Mouse (Mus musculus) forebrain, postnatal 0 days (tissue): ENCODE results near the gene Hoxd11. TPM values are rescaled to one million over a fixed set of nuclear protein-coding genes. Genes with fewer than 3 reads are reported as not detected.

Source experiments
- ATAC-seq: fragments of 200-750 bp; cut with Nextera tagmentation; 2 replicates; pipeline ENCODE4 v1.8.0; 2017; ENCODE audit warnings: mild to moderate bottlenecking, moderate library complexity
- DNase-seq: peaks from one replicate; pipeline ENCODE4 v3.0.0-alpha.2; 2015
- H3K27ac ChIP-seq: fragments of 300-500 bp; sonication (generic); 2 replicates; pipeline ENCODE4 v1.5.1; 2014; ENCODE audit warnings: low read depth, mild to moderate bottlenecking, antibody characterized with exemption, low read length, moderate library complexity, mixed read lengths
- H3K27me3 ChIP-seq: fragments of 300-500 bp; sonication (generic); 2 replicates; pipeline ENCODE4 v1.6.1; 2014; ENCODE audit warnings: mild to moderate bottlenecking, low read length, mixed read lengths; ENCODE audit not compliant: insufficient read depth
- H3K36me3 ChIP-seq: fragments of 300-500 bp; sonication (generic); 2 replicates; pipeline ENCODE4 v1.6.1; 2014; ENCODE audit warnings: mild to moderate bottlenecking, moderate library complexity; ENCODE audit not compliant: insufficient read depth
- H3K4me1 ChIP-seq: fragments of 300-500 bp; sonication (generic); 2 replicates; pipeline ENCODE4 v1.6.1; 2014; ENCODE audit warnings: antibody characterized with exemption; ENCODE audit not compliant: insufficient read depth
- H3K4me2 ChIP-seq: fragments of 300-500 bp; sonication (generic); 2 replicates; pipeline ENCODE4 v1.6.1; 2014; ENCODE audit warnings: low read depth, mild to moderate bottlenecking, moderate library complexity
- H3K4me3 ChIP-seq: fragments of 300-500 bp; sonication (generic); 2 replicates; pipeline ENCODE4 v1.5.1; 2014; ENCODE audit warnings: low read depth, low read length, mixed read lengths
- H3K9ac ChIP-seq: fragments of 300-500 bp; sonication (generic); 2 replicates; pipeline ENCODE4 v1.6.1; 2014; ENCODE audit warnings: mild to moderate bottlenecking
- H3K9me3 ChIP-seq: fragments of 300-500 bp; sonication (generic); 2 replicates; pipeline ENCODE4 v1.6.1; 2016; ENCODE audit warnings: low read length
- CTCF ChIP-seq: sonication (generic); IDR thresholded peaks from 2 replicates; pipeline ENCODE4 v1.5.1; 2016; ENCODE audit warnings: antibody characterized with exemption, control low read depth, low read depth
- WGBS: fragments of 180-500 bp; shearing (Covaris S2); extraction: QIAGEN DNeasy Blood & Tissue Kit; methylation state at CpG from one replicate; pipeline ENCODE4 v1.1.7; 2014; 5-methylcytosine and 5-hydroxymethylcytosine counted together
- polyA plus RNA-seq: library from polyadenylated mRNA; unstranded; fragments of >200 nt; fragmentation: Nextera tagmentation; extraction: Ambion mirVana; gene quantifications from 2 replicates; pipeline ENCODE4 v1.2.1, GENCODE M21; 2015
- total RNA-seq: library from RNA; depleted of rRNA; stranded (reverse); fragments of >200 nt; gene quantifications from 2 replicates; pipeline ENCODE4 v1.2.3, GENCODE M21; 2014

Hoxd11 gene
- total and polyA plus RNA-seq, 2 experiments from 2014 or later, result not detected

DNA sequence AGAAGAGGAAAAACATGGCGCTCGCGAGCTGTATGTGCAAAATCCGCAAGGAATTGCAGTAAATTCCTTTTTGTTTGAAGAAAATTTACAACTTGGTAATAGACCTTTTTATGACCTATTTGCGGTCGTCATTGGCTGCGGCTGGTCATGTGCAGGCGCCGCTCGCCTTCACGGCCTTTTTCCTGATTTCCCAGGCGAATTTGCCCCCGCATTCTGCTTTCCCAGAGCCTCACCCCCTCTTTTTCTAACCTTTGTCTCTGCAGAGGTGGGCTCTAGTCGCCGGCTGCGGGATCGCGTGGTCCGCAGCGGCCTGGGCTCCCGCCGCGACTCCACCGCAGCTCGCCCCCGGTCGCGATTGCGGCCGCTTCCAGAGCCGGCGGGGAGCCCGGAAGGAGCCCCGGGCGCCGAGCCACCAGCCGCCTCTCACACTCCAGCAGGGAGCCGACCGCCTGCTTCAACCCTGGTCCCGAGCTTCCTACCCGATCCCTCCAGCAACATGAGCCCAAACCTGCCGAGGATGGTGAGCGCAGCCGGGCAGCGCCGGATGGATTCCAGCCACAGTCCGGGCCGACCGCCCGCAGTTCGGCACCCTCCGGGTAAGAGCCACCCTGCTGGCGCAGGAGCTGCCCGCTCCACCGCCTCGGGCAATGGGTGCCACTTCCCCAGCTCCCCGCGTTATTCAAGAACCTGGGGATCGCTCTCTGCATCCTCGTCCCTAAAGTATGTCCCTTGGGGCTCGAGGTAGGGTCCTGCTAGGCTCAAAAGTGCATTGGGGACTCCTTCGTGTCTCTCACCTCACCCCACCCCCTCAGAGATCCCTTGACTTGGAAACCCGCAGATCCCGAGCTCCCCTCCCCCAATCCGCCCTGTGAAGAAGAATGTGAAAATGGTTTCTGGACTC is 32.6 kb downstream of the Hoxd11 start, which contains the start of the genes Hoxd3 and Hoxd4:
Hoxd3 (plus strand) TSS at position 207 of the 901 bp plus-strand sequence.
Hoxd4 (plus strand) TSS at position 209 of the 901 bp plus-strand sequence.
- TF ChIP-seq CTCF, result no peak
- Histone ChIP-seq H3K4me1 (no peaks in the 10 kb centered on the region), H3K4me3 (peak within 1 kb of the TSS; percentile 9; the same call in 1 of the 2 replicates), H3K9me3 (no peaks in the 10 kb centered on the region), H3K4me2 (peak within 1 kb of the TSS; percentile 21; the same call in 1 of the 2 replicates), H3K27ac (no peak within 1 kb of the TSS), H3K36me3 (no peaks in the 10 kb centered on the region), H3K9ac (no peak within 1 kb of the TSS), H3K27me3 (peaks cover 88% of the 10 kb centered on the region)
- DNase-seq (no peak), ATAC-seq (no peak)
- 1% methylated on average over 65 of the region's 65 CpGs for WGBS

DNA sequence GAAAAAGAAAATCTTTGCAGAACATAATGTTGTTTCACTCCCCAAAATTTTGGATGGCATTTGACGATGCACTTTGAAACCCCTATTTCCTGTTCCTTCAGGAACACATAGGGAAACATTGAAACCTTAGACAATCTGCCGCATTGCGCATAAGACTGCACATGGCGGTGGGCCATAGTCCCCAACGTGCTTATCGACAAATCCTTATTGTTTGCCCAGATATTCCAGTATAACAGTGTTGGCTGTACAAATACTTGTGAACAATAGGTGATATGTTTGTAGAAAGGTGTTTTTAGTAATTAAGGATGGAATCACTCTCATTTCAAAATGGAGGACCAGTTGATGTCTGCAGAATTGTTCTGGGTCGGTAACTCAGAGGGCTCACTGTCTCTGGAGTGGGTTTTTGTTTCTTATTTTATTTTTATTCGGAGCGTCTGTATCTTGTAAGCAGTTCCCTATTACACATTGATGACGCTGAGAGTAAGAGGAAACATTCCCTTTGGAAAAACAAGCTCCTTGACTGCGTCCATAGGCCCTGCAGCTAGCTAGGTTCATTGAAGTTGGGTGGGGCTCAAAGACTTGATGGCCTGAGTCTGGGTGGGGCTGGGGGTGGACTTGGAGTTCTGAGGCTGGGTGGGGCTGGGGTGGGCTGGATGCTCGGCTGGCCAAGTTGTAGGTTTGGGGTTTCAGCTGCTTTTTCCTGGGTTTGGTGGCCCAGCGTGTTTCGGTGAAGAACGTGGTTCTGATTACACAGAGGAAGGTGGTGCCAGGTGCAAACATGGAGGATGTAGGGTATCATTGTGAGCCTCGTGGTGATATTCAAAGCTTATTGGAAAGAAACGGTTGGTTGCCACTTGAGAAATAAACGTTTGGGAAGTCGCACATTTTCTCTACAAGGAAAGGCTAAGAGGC is 34.1 kb downstream of the Hoxd11 start:
- no peak overlapping the region for H3K27ac ChIP-seq
- no peak overlapping the region for H3K4me3 ChIP-seq
- TF ChIP-seq CTCF, result no peak
- no peak overlapping the region for H3K9ac ChIP-seq
- peaks cover 89% of the 10 kb centered on the region for H3K27me3 ChIP-seq
- no peaks in the 10 kb centered on the region for H3K4me1 ChIP-seq
- no peaks in the 10 kb centered on the region for H3K36me3 ChIP-seq
- H3K4me2 ChIP-seq, result no peak overlapping the region
- WGBS, result 4% methylated on average over 19 of the region's 19 CpGs
- DNase-seq (no peak), ATAC-seq (no peak)
- H3K9me3 ChIP-seq, result no peaks in the 10 kb centered on the region

DNA sequence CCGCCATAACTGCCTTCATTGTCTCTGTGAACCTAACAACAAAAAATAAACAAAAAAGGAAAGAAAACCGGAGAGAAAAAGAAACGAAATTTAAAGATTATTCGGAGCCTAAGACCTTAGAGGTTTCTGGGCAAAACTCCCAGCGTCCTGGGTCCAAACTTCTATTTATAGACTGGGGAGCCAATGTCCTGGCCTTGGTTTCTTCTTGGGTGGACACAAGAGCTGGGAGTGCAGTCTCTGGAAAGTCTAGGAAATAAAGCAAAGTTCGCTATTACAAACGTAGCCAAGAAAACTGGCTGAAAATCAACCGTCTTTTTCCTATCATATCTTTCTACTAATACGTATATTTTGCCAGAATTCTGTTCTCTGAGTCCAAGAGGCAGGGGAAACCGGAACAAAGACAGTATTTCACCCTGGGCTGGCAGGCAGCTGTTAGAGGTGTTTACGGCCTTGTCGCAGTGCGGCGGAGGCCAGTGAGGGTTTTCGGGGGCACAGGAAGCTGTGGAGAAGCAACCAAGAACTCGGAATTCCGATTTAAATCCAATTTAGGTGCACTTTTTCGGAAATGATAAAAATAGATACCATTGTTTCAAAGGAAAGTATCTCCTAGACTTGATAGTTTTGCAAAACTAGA is 34.9 kb downstream of the Hoxd11 start:
- WGBS, result 4% methylated on average over 18 of the region's 18 CpGs
- H3K4me1 ChIP-seq, result no peaks in the 10 kb centered on the region
- no peaks in the 10 kb centered on the region for H3K36me3 ChIP-seq
- ATAC-seq (no peak), DNase-seq (no peak)
- no peak overlapping the region for H3K27ac ChIP-seq
- H3K4me2 ChIP-seq, result no peak overlapping the region
- H3K4me3 ChIP-seq, result no peak overlapping the region
- TF ChIP-seq CTCF, result no peak
- no peak overlapping the region for H3K9ac ChIP-seq
- H3K27me3 ChIP-seq, result peaks cover 89% of the 10 kb centered on the region
- H3K9me3 ChIP-seq, result no peaks in the 10 kb centered on the region

DNA sequence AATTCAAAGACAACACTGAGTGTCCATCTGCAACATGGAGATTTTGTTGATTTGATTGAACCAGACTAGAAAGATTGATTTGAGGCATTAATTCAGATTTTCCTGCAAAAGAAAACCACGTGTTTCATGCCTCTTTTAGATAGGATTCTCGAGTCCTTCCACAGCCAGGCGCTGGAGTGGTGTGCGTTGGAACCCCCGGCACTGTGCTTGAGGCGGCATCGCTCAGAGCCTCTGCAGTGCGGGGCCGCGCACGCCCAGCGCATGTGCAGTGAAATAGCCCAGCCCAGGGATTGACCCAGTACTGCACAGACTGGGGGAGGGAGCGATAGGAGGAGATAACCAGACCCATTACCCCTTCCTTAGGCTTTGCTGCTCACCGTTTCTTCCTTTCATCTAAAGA is 35.5 kb downstream of the Hoxd11 start:
- DNase-seq (no peak), ATAC-seq (no peak)
- Histone ChIP-seq H3K27ac (no peak overlapping the region), H3K9me3 (no peaks in the 10 kb centered on the region), H3K4me2 (no peak overlapping the region), H3K4me1 (no peaks in the 10 kb centered on the region), H3K4me3 (no peak overlapping the region), H3K27me3 (peaks cover 89% of the 10 kb centered on the region), H3K9ac (no peak overlapping the region), H3K36me3 (no peaks in the 10 kb centered on the region)
- under 1% methylated on average over 14 of the region's 14 CpGs for WGBS
- TF ChIP-seq CTCF, result no peak

DNA sequence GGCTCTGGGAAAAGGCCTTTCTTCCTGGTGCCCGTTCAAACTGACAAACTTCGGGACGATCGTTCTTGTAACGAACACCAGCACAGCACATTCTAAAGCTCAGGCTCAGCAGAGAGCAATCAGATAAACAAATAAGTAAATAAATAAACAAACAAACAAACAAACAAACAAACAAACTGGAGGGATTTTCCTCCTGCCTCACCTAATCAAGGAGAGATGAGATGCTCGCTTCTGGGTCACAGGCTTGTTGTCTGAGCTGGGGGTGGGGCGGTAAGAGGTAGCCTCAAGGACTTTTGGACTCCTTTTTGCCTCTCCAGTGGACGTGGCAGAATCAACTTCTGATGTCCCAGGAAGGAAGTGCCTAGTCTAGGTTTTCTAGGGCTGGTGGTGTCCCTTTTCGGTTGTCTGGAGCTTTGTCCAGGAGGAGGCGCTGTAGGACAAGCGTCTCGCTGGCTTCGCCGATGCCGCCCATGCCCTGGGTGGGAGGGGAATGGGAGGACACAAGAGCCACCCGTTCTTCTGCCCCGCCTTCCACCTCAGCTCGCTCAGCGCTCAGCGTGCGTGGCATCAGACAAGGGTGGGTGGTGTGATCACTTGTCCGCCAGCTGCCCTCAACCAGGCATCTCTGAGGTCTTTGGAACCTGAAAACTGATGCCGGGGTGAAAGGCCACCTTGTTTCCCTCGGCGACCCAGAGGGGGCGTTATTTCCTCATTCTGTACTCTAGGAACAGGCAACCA is 36.3 kb downstream of the Hoxd11 start:
- DNase-seq (peak; percentile 87), ATAC-seq (peak; percentile 73)
- Histone ChIP-seq H3K9me3 (no peaks in the 10 kb centered on the region), H3K4me1 (no peaks in the 10 kb centered on the region), H3K4me3 (peak overlapping the region; percentile 8; the same call in 1 of the 2 replicates), H3K27me3 (peaks cover 89% of the 10 kb centered on the region), H3K36me3 (no peaks in the 10 kb centered on the region), H3K9ac (no peak overlapping the region), H3K27ac (no peak overlapping the region), H3K4me2 (peak overlapping the region; percentile 17; the same call in 1 of the 2 replicates)
- 2% methylated on average over 26 of the region's 26 CpGs for WGBS
- TF ChIP-seq CTCF, result peak; percentile 92

DNA sequence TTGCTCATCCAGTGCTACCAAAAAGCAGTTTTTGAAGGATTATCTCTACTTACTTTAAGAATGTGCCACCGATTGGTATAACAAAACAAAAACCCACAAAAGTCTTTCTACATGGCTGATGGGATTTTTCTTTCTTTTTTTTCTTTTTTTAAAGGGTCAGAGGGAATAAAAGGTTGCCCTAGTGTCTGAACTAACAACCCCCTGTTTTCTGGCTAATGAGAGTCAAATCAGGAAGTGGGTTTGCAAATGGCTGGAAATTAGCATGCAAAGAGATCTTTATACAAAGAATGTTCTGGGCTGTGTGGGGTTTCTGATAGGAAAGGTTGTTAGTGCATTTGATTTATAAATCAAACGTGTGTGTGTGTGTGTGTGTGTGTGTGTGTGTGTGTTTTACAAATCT is 41.0 kb downstream of the Hoxd11 start:
- H3K27me3 ChIP-seq, result peaks cover 100% of the 10 kb centered on the region
- no peak overlapping the region for H3K9ac ChIP-seq
- no peak overlapping the region for H3K27ac ChIP-seq
- no peak for DNase-seq
- no peaks in the 10 kb centered on the region for H3K9me3 ChIP-seq
- no peak overlapping the region for H3K4me3 ChIP-seq
- WGBS, result 4% methylated on average over 2 of the region's 2 CpGs
- no peaks in the 10 kb centered on the region for H3K36me3 ChIP-seq
- TF ChIP-seq CTCF, result no peak
- ATAC-seq, result no peak
- no peaks in the 10 kb centered on the region for H3K4me1 ChIP-seq
- H3K4me2 ChIP-seq, result no peak overlapping the region
